Mouse (Mus musculus) central nervous system, embryonic 14 days (tissue): ENCODE results near the gene Fam209. TPM values are rescaled to one million over a fixed set of nuclear protein-coding genes. Genes with fewer than 3 reads are reported as not detected.

ENCODE experiments used
- polyA plus RNA-seq: library from polyadenylated mRNA; depleted of rRNA; stranded (reverse); fragments of >200 nt; gene quantifications from 2 replicates; pipeline ENCODE4 v1.2.3, GENCODE M21; 2012; rRNA removed

The Fam209 gene
- 0.86 and 0.98 TPM in 2 replicates for polyA plus RNA-seq

GRCm38 (mm10) chr2:172472318-172472717, at the start of gene Fam209:
TSS of gene Fam209 (plus strand) at chr2:172472520.

GRCm38 (mm10) chr2:172439843-172440639, 32.3 kb upstream of the Fam209 start, which contains the start of gene Rtf2:
TSS of gene Rtf2 (plus strand) at chr2:172440556.

GRCm38 (mm10) chr2:172458496-172458895, 13.8 kb upstream of the Fam209 start, which contains the start of gene Gcnt7:
TSS of gene Gcnt7 (minus strand) at chr2:172458596.

Other genes with a start within 250 kb of the Fam209 start
- 0.16 and 0.19 TPM in 2 replicates for gene Mc3r, start 224.0 kb upstream of the Fam209 start, polyA plus RNA-seq
- 19.7 and 29.5 TPM in 2 replicates for gene Fam210b, start 127.0 kb upstream of the Fam209 start, polyA plus RNA-seq
- 32.2 and 41.6 TPM in 2 replicates for gene Aurka, start 102.0 kb upstream of the Fam209 start, polyA plus RNA-seq
- 40.4 and 43.0 TPM in 2 replicates for gene Cstf1, start 101.8 kb upstream of the Fam209 start, polyA plus RNA-seq
- 0.09 and 0.19 TPM in 2 replicates for gene Cass4, start 78.7 kb upstream of the Fam209 start, polyA plus RNA-seq
- 64.2 and 67.5 TPM in 2 replicates for gene Rtf2, start 32.0 kb upstream of the Fam209 start, polyA plus RNA-seq
- gene Gcnt7, start 13.9 kb upstream of the Fam209 start, polyA plus RNA-seq, result not detected in 2 replicates
- 10.8 and 19.0 TPM in 2 replicates for gene Tfap2c, start 77.1 kb downstream of the Fam209 start, polyA plus RNA-seq